Mouse (Mus musculus): ENCODE results near the gene Sema4f.

Gene Sema4f

GRCm38 (mm10) chr6:82915889-82916288 is 23.7 kb downstream of the Sema4f start:
- DNase-seq (ENCODE audit: low read depth, low spot score): peak; percentile 65

- no peak for DNase-seq (ENCODE audit: low read depth, low spot score)
These were observed 26.0 kb downstream of the Sema4f start for GRCm38 (mm10) chr6:82913336-82914247.

DNA sequence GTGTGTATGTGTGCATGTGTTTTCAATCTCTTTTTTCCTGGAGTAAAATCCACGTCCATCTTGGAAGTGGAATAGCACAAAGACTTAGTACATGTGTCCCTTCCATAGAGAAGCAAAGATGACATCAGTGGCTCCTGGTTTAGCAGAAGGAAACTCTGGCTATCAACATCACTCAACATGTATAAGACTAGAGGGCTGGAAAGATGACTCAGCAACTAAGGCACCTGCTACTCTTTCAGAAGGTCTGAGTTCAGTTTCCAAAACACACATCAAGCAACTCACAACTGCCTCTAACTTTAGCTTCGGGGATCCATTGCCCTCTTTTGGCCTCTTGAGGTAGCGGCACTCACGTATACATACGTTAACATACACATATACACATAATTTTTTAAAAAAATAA is 28.3 kb downstream of the Sema4f start:
- no peak for DNase-seq (ENCODE audit: low read depth, low spot score)

GRCm38 (mm10) chr6:82909136-82909855 is 30.3 kb downstream of the Sema4f start:
- peak; percentile 83 for DNase-seq (ENCODE audit: low read depth, low spot score)

DNA sequence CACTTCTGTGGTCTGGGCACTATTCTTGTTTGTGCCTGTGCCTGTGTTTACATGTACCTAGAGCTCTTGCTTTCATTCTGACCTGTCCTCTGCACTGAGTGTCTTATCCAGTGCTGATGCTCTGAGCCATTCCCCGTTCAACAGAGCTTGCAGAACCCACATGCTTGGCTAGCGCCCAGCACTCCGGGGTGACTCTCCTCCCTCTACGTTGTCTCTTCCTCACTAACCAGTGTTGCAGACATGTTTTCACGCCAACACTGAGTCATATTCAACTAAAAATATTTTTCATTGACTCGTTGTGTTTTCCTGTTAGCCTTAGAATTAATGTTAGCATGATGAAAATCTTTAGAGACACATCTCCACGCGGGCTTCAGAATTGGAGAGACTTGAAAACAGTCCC is 31.5 kb downstream of the Sema4f start:
- DNase-seq (ENCODE audit: low read depth, low spot score): peak; percentile 80

DNA sequence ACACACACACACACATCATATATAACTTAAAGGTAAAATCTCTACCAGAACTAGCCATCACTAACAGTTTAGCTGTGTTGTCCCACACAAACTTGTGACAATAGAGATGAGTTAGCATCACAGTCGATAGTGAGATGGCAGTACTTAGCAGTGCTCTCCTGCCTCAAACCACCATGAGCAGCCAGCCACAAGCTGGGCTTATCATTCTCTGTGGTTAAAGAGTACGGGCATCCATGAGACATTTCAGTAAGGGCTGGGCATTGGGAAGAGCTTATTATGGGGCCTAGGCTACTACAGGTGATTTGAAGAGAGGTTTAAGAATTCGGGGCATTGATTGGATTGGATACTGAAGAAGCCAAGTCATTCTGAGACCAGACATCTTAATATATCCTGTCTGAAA is 32.6 kb downstream of the Sema4f start:
- no peak for DNase-seq (ENCODE audit: low read depth, low spot score)

DNA sequence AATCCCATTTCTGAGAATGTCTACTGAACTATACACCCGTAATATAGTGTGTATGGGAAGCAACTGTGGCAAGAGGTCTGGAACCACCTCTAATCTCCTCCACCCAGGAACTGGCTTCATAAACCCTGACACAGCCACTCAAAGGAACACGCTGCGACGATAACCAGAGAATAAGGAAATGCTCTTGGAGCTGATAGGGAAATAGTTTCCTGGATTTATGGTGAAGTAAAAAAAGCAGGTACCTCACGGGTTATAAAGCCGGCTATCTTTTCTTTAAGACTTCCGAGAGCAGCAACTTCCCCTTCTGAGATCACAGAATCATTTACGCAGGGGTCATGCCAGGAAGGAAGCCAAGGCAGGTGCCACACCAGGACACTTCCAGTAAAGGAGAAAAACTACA is 37.0 kb downstream of the Sema4f start:
- DNase-seq (ENCODE audit: low read depth, low spot score): no peak

DNA sequence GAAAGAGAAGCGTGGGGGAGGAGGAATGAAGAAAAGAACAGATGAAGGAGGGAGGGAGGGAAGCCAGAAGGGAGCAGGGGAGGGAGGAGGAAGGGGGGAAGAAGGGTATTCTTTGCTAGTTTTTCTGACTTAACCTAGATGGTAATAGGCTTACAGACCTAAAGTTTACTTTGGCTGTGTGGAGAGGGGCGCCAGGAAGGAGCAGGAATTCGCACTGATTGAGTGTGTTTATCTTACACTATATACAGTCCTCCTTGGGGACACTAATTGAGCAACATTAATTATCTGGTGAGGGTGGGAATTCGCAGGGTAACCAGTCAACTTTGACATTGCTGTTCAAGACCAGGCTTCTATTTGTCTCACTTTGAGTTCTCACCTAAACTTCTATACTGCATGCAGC is 40.8 kb downstream of the Sema4f start:
- no peak for DNase-seq (ENCODE audit: low read depth, low spot score)

- no peak for DNase-seq (ENCODE audit: low read depth, low spot score)
These were observed 41.3 kb downstream of the Sema4f start for GRCm38 (mm10) chr6:82898227-82898626.

- no peak for DNase-seq (ENCODE audit: low read depth, low spot score)
These were observed 42.3 kb downstream of the Sema4f start for GRCm38 (mm10) chr6:82897311-82897710.

DNA sequence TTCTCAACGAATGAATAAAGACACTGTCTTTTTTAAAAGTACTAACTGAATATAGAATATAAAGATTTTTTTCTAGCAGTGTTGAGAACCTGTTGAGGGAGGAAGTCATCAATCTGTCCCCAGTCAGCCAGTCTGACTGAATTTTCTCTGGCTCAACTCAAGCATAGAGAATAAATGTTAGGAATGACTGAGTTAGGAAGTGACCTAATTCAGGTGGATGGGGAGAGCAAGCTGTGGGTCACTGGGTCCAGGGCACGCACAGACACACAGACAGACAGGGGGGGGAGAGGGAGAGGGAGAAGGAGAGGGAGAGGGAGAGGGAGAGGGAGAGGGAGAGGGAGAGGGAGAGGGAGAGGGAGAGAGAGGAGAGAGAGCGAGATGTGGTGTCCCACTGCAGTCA is 46.2 kb downstream of the Sema4f start:
- DNase-seq (ENCODE audit: low read depth, low spot score): no peak

- no peak for DNase-seq (ENCODE audit: low read depth, low spot score)
These were observed 47.0 kb downstream of the Sema4f start for GRCm38 (mm10) chr6:82892540-82892939.

GRCm38 (mm10) chr6:82891488-82891887 is 48.1 kb downstream of the Sema4f start:
- DNase-seq (ENCODE audit: low read depth, low spot score): no peak

GRCm38 (mm10) chr6:82886330-82886729 is 53.2 kb downstream of the Sema4f start:
- peak; percentile 16 for DNase-seq (ENCODE audit: low read depth, low spot score)

DNA sequence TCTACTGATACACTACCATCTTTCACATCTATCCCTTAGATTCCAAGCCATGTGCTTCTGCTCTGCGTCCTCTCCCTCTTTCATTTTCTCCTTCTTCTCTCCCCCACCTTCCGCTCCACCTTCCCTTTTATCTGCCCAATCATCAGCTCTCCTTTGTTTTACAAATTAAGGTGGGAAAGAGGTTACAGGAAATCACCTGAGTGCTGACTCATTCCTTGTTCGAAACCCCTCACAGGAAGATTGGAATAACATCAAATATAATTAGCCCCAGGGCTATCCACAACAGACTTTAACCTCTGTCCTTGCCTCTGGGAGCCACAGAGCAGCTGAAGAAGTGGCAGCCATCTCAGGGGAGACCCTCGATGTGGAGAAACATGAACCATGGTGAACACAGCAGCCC is 53.7 kb downstream of the Sema4f start:
- DNase-seq (ENCODE audit: low read depth, low spot score): no peak

DNA sequence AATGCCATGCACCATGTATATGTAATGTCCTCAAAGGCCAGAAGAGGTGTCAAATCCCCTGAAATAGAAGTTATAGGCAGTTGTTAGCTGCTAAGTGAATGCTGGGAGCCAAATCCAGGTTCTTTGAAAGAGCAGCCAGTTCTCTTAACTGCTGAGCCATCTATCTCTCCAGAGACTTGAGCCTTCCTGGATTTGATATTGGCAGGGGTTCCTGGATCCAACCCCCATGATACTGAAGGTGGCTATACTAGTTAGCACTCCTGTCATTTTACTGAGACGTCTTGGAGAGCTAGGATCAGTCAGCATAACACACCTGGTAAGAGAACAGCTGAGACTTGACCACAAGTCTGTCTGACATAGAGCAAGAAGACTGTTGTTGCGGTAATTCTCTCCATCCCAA is 54.1 kb downstream of the Sema4f start:
- no peak for DNase-seq (ENCODE audit: low read depth, low spot score)

DNA sequence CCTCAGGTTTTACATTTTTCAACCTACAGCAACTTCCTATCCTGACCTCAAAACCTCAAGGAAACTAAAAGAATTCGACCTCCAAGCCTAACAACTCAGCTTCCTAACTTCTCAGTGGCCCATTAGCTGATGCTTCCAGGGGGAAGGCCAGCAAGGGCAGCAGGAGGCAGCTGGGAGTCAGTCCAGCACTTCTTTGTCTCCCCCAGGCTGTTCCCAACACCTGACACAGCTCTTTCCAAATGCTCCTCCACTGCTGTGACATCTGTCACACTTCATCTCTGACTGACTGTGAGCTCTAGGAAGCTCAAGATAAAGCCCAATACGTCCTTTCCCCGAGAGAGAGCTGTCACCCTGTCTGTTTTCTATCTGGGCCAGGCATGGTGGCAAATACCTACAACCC is 55.0 kb downstream of the Sema4f start:
- peak; percentile 12 for DNase-seq (ENCODE audit: low read depth, low spot score)

GRCm38 (mm10) chr6:82881485-82882096 is 58.0 kb downstream of the Sema4f start:
- DNase-seq (ENCODE audit: low read depth, low spot score): peak; percentile 46

DNA sequence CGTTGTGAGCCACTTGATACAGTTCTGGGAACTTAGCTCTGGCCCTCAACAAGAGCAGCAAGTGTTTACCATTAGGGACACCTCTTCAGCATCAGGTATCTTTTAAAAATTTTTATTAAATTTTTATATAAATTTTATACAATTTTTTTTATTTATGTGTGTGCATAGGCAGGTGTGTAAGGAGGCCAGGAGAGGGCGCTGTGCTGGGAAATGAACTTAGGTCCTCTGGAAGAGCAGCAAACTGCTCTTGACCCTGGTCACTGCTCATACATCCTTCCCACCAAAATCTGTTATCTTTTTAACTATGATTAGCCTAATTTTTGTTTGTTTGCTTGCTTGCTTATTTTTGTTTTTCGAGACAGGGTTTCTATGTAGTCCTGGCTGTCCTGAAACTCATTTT is 58.8 kb downstream of the Sema4f start:
- DNase-seq (ENCODE audit: low read depth, low spot score): peak; percentile 16

DNA sequence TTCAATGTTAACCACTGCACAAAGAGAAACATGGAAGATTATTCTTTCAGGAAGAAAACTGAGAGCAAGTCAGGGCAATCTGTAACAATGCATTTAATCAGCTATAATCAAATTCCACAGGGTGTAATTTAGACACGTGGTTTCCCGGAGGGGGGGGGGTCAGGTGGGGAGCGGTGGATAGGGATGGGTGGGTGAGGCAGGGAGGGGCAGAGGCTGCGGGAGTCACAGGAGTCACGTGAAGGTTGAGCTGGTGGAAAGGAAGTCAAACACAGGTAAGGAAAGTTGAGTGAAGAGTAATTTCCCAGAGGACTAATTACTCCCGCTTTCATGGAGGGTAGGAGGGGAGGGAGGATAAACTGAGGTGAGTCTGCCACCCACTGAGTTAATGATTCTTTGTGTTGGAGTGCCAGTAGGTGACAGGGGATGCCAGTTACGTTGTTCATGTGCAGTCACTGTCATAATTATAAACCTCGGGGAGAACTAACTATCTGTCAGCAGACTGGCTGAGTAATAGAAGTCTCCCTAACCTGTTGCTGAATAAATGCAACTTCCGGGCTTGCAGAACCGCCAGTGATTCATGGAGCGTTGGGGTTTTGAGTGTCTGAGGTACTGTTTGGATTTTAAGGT is 60.0 kb downstream of the Sema4f start:
- DNase-seq (ENCODE audit: low read depth, low spot score): peak; percentile 16

DNA sequence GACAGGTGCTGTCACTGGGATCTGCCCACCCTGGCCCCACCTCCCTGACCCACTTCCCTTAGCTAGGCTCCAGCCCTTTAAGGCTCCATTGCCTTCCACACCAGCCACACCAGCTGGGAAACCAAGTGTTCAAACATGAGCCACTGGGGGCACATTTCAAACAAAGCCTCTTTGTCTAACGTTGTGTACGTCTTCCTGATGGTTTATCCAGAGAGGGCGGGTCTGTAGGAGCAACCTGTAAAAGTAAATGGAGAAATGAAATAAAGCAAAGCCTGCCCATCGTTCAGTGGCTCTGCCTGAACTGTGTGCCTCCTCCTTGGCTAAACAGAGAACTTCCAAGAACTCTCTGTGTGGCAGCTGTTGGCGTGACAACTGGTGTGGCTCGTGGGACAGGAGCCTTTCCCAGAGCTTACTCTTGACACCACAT is 64.0 kb downstream of the Sema4f start:
- no peak for DNase-seq (ENCODE audit: low read depth, low spot score)

GRCm38 (mm10) chr6:82872332-82872707 is 67.2 kb downstream of the Sema4f start:
- no peak for DNase-seq (ENCODE audit: low read depth, low spot score)
